Mouse (Mus musculus): ENCODE data around the gene Egln2. TPM values are rescaled to one million over a fixed set of nuclear protein-coding genes. Genes with fewer than 3 reads are reported as not detected.
A peak's percentile ranks its signal among the peaks of the same experiment; 100 is the strongest.

Gene Egln2
- 116 and 125 TPM in 2 replicates for polyA plus RNA-seq (2012; rRNA removed)

DNA sequence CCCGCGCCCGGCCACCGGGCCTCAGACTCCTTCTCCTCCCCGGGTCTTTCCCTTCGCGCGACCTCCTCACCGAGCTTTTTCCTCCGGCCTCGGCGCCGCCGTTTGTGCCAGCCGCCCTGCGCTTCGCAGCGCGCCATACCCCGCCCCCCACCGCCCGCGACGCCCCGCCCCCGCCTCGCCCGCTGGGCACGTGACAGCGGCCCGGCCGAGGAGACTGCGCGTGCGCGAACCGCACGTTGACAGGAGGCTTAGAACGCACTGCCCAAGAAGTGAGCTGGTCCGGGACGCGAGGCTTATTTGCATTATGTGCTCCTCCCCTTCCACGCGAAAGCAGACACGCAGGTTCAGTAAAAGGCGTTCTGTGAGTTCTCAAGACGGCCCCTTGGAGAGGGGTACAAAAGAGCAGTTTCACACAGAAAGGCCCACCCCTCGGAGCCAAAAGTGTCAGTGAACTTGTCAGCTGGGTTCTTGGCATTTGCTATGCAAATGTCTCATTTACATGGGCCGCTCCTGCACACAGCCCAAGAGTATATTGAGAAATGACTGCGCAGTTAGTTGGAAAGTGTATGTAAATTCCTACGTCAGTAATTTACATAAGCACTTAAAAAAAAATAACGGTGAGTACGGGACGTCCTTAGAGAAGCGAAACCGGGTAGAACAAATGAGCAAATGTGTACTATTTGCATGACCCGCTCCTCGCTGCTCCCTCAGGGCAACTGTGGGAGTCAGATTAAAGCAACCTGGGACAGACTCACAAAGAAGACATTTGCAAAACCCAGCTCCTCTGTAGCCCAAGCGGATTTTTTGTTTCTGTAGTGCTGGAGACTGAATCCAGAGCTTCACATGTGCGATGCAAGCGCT is at the start of gene Egln2:
Egln2 (minus strand) TSS at position 189 of the 861 bp plus-strand sequence.
- under 1% methylated on average over 58 of the region's 61 CpGs for WGBS
- Histone ChIP-seq H3K27ac (ENCODE audit: control insufficient read depth, insufficient read depth, low read length) (peak within 1 kb of the TSS; percentile 96), H3K4me1 (replicated peaks; ENCODE audit: control insufficient read depth, insufficient read depth, low read length) (peaks cover 42% of the 10 kb centered on the region), H3K36me3 (ENCODE audit: control insufficient read depth, insufficient read depth, low read length) (no peaks in the 10 kb centered on the region; the same call in 1 of the 2 replicates), H3K4me3 (ENCODE audit: control insufficient read depth, insufficient read depth, low read length) (peak within 1 kb of the TSS; percentile 95), H3K27me3 (ENCODE audit: control insufficient read depth, insufficient read depth, low read length) (no peaks in the 10 kb centered on the region)
- DNase-seq, result peak; percentile 92
- TF ChIP-seq CTCF (IDR thresholded peaks at IDR 0.05; ENCODE audit: borderline replicate concordance, control insufficient read depth, extremely low read depth, insufficient read depth, low read length, poor library complexity) (no peak), POLR2A (IDR thresholded peaks at IDR 0.05; ENCODE audit: control insufficient read depth, extremely low read depth, insufficient read depth, low read length, poor library complexity) (peak; percentile 30; the same call in 1 of the 2 replicates)

- WGBS, result 96% methylated on average over 2 of the region's 2 CpGs
- H3K4me3 ChIP-seq (ENCODE audit: control insufficient read depth, insufficient read depth, low read length), result no peak overlapping the region
- no peaks in the 10 kb centered on the region for H3K27me3 ChIP-seq (ENCODE audit: control insufficient read depth, insufficient read depth, low read length)
- H3K36me3 ChIP-seq (ENCODE audit: control insufficient read depth, insufficient read depth, low read length), result peaks cover 37% of the 10 kb centered on the region
- no peaks in the 10 kb centered on the region for H3K4me1 ChIP-seq (replicated peaks; ENCODE audit: control insufficient read depth, insufficient read depth, low read length)
- DNase-seq, result no peak
- no peak overlapping the region for H3K27ac ChIP-seq (ENCODE audit: control insufficient read depth, insufficient read depth, low read length)
- TF ChIP-seq CTCF (IDR thresholded peaks at IDR 0.05; ENCODE audit: borderline replicate concordance, control insufficient read depth, extremely low read depth, insufficient read depth, low read length, poor library complexity) (no peak), POLR2A (IDR thresholded peaks at IDR 0.05; ENCODE audit: control insufficient read depth, extremely low read depth, insufficient read depth, low read length, poor library complexity) (no peak)
These were observed 46.0 kb upstream of the Egln2 start for GRCm38 (mm10) chr7:27212626-27213025.

- H3K27ac ChIP-seq (ENCODE audit: control insufficient read depth, insufficient read depth, low read length), result no peak overlapping the region
- WGBS, result 96% methylated on average over 8 of the region's 8 CpGs
- DNase-seq, result no peak
These were observed 37.3 kb upstream of the Egln2 start for GRCm38 (mm10) chr7:27203730-27204449.

DNA sequence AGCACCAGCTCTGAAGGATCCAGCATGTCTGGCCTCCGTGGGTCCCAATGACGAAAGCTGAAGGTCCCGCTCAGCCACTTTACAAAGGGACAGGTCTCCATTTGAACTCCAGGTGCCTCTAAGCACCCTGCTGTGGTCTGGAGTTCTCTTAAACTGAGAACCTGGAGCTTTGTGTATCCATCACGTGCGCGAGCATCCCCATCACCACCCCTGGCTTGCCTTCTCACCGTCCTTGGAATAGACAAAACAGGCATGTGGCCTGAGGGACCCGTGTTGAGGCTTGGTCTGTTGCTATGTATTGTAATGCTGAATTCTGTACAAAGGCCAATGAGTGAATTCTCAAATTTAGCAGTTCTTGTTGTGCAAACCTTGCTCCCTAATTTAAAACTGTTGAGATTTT is 32.2 kb upstream of the Egln2 start:
- Histone ChIP-seq H3K27me3 (ENCODE audit: control insufficient read depth, insufficient read depth, low read length) (no peaks in the 10 kb centered on the region), H3K27ac (ENCODE audit: control insufficient read depth, insufficient read depth, low read length) (no peak overlapping the region), H3K4me3 (ENCODE audit: control insufficient read depth, insufficient read depth, low read length) (no peak overlapping the region), H3K4me1 (replicated peaks; ENCODE audit: control insufficient read depth, insufficient read depth, low read length) (peaks cover 7% of the 10 kb centered on the region), H3K36me3 (ENCODE audit: control insufficient read depth, insufficient read depth, low read length) (0 out of 2 replicates have a peak, but pooled peaks cover 4% of the 10 kb centered on the region)
- WGBS, result 95% methylated on average over 8 of the region's 8 CpGs
- TF ChIP-seq POLR2A (IDR thresholded peaks at IDR 0.05; ENCODE audit: control insufficient read depth, extremely low read depth, insufficient read depth, low read length, poor library complexity) (no peak), CTCF (IDR thresholded peaks at IDR 0.05; ENCODE audit: borderline replicate concordance, control insufficient read depth, extremely low read depth, insufficient read depth, low read length, poor library complexity) (no peak)
- no peak for DNase-seq

More at GRCm38 (mm10) chr7:27203730-27204449, 37.3 kb upstream of the Egln2 start:
- no peaks in the 10 kb centered on the region for H3K4me1 ChIP-seq (replicated peaks; ENCODE audit: control insufficient read depth, insufficient read depth, low read length)
- H3K27me3 ChIP-seq (ENCODE audit: control insufficient read depth, insufficient read depth, low read length), result no peaks in the 10 kb centered on the region
- H3K36me3 ChIP-seq (ENCODE audit: control insufficient read depth, insufficient read depth, low read length), result peaks cover 16% of the 10 kb centered on the region; the same call in 1 of the 2 replicates
- H3K4me3 ChIP-seq (ENCODE audit: control insufficient read depth, insufficient read depth, low read length), result no peak overlapping the region
- no peak for TF ChIP-seq CTCF (IDR thresholded peaks at IDR 0.05; ENCODE audit: borderline replicate concordance, control insufficient read depth, extremely low read depth, insufficient read depth, low read length, poor library complexity)

DNA sequence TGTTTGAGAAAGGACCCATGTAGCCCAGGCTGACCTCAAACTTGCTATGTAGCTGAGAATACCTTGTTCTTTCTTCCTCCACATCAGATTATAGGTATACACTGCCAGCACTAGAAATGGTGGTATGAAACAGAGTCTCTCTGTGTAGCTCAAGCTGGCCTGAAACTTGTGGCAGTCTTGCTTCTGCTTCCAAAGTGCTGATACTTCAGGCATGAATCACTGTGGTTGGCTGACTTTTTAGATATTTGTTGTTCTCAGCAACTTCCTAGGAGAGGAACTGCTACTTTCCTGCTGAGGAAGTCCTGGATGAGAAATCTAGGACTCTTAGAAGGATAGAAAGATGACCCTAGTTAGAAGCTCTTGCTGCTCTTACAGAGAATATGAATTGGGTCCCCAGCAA is 31.8 kb upstream of the Egln2 start:
- 0 out of 2 replicates have a peak, but pooled peaks cover 4% of the 10 kb centered on the region for H3K36me3 ChIP-seq (ENCODE audit: control insufficient read depth, insufficient read depth, low read length)
- no peaks in the 10 kb centered on the region for H3K27me3 ChIP-seq (ENCODE audit: control insufficient read depth, insufficient read depth, low read length)
- TF ChIP-seq POLR2A (IDR thresholded peaks at IDR 0.05; ENCODE audit: control insufficient read depth, extremely low read depth, insufficient read depth, low read length, poor library complexity), result no peak
- no peak overlapping the region for H3K4me3 ChIP-seq (ENCODE audit: control insufficient read depth, insufficient read depth, low read length)
- DNase-seq, result no peak
- peaks cover 7% of the 10 kb centered on the region for H3K4me1 ChIP-seq (replicated peaks; ENCODE audit: control insufficient read depth, insufficient read depth, low read length)
- no peak overlapping the region for H3K27ac ChIP-seq (ENCODE audit: control insufficient read depth, insufficient read depth, low read length)

GRCm38 (mm10) chr7:27197634-27198033 is 31.0 kb upstream of the Egln2 start:
- peaks cover 6% of the 10 kb centered on the region for H3K36me3 ChIP-seq (ENCODE audit: control insufficient read depth, insufficient read depth, low read length)
- WGBS, result 95% methylated on average over 8 of the region's 8 CpGs
- no peak for DNase-seq
- no peak for TF ChIP-seq CTCF (IDR thresholded peaks at IDR 0.05; ENCODE audit: borderline replicate concordance, control insufficient read depth, extremely low read depth, insufficient read depth, low read length, poor library complexity)
- no peak for TF ChIP-seq POLR2A (IDR thresholded peaks at IDR 0.05; ENCODE audit: control insufficient read depth, extremely low read depth, insufficient read depth, low read length, poor library complexity)
- no peak overlapping the region for H3K27ac ChIP-seq (ENCODE audit: control insufficient read depth, insufficient read depth, low read length)
- H3K4me3 ChIP-seq (ENCODE audit: control insufficient read depth, insufficient read depth, low read length), result no peak overlapping the region
- no peaks in the 10 kb centered on the region for H3K27me3 ChIP-seq (ENCODE audit: control insufficient read depth, insufficient read depth, low read length)
- H3K4me1 ChIP-seq (replicated peaks; ENCODE audit: control insufficient read depth, insufficient read depth, low read length), result peaks cover 7% of the 10 kb centered on the region
